Mouse (Mus musculus) C2C12 (cell line): ENCODE results near the gene Kat14.

Experiments used
- CTCF ChIP-seq: IDR thresholded peaks from one replicate; pipeline ENCODE4 v1.5.1; 2011; ENCODE audit not compliant: control insufficient read depth, insufficient read depth, insufficient read length
- FOSL1 ChIP-seq: IDR thresholded peaks from one replicate; pipeline ENCODE4 v1.8.0; 2011; ENCODE audit warnings: mild to moderate bottlenecking, low read length; ENCODE audit not compliant: poor library complexity, insufficient read depth, severe bottlenecking
- MYOG ChIP-seq: IDR thresholded peaks from one replicate; pipeline ENCODE4 v1.6.1; 2011; ENCODE audit not compliant: control insufficient read depth, insufficient read length; ENCODE audit errors: extremely low read depth

DNA sequence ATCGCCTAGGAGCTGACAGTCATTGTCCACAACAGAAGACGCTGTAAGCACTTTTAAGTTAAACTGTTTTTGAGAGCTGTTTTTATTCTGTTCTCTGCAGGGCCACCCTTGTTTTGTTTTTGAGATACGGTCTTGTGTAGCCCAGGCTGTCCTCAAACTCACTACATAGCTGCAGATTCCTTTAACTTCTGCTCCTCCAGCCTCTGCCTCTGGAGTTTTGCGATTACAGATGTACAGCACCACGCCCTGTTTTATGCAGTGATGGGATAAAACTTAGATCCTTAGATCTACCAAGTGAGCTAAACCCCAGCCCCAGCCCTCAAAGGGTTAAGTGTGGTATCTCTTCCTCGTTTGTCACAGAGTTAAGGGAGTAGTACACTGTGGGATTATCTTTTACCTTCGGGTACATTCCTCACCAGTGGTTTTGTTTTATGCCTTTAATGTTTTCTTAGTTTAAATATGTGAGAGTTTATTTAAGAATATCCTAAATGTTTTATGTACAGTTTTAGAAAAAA is 13.9 kb downstream of the Kat14 start:
- no peak for TF ChIP-seq CTCF
- TF ChIP-seq MYOG = no peak
- TF ChIP-seq FOSL1 = no peak
